Mouse (Mus musculus): ENCODE measurements around the gene Fbxo31. TPM values are rescaled to one million over a fixed set of nuclear protein-coding genes. Genes with fewer than 3 reads are reported as not detected.
"Not testable (repeated sequence)": the region's sequence is repeated elsewhere in the genome, so short reads cannot be mapped to it uniquely, and the experiment has no call there.

The Fbxo31 gene
- polyA plus RNA-seq, 1 experiment from 2014 or later = 32.4 TPM

- H3K27me3 ChIP-seq = no peaks in the 10 kb centered on the region
- no peak overlapping the region for H3K27ac ChIP-seq (replicated peaks)
- no peak overlapping the region for H3K9ac ChIP-seq (replicated peaks)
- no peak overlapping the region for H3K4me3 ChIP-seq
- H3K36me3 ChIP-seq = peaks cover 79% of the 10 kb centered on the region
- 92% methylated on average over 14 of the region's 14 CpGs for WGBS
- no peaks in the 10 kb centered on the region for H3K9me3 ChIP-seq
- H3K4me2 ChIP-seq (replicated peaks) = no peak overlapping the region
- H3K4me1 ChIP-seq = no peaks in the 10 kb centered on the region
- ATAC-seq (replicated peaks) = no peak
Measured at GRCm38 (mm10) chr8:121599842-121600241, 21.2 kb upstream of the Fbxo31 start.

DNA sequence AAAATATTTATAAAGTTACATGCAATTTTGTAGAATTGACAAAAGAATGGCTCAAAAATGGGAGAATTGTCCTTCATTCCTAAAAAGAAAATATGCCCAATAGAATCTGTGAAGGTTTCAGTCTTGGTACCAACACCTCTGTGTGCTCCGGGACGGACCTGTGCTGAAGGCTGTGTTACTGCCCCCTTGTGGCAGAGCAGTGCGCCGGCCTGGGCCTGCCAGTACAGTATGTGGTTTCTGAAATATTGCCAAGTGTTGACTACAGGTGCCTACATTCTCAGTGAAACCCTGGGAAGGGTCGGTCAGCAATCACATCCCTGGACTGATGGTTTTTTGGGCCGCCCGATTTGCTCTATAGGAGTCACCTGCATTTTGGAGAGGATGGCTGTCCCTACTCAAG is 20.3 kb upstream of the Fbxo31 start:
- H3K9me3 ChIP-seq = no peaks in the 10 kb centered on the region
- no peak overlapping the region for H3K4me2 ChIP-seq (replicated peaks)
- no peak overlapping the region for H3K27ac ChIP-seq (replicated peaks)
- WGBS = 36% methylated on average over 7 of the region's 7 CpGs
- no peak overlapping the region for H3K4me3 ChIP-seq
- no peak overlapping the region for H3K9ac ChIP-seq (replicated peaks)
- H3K36me3 ChIP-seq = peaks cover 77% of the 10 kb centered on the region
- H3K4me1 ChIP-seq = no peaks in the 10 kb centered on the region
- ATAC-seq (replicated peaks) = peak; percentile 64
- no peaks in the 10 kb centered on the region for H3K27me3 ChIP-seq

DNA sequence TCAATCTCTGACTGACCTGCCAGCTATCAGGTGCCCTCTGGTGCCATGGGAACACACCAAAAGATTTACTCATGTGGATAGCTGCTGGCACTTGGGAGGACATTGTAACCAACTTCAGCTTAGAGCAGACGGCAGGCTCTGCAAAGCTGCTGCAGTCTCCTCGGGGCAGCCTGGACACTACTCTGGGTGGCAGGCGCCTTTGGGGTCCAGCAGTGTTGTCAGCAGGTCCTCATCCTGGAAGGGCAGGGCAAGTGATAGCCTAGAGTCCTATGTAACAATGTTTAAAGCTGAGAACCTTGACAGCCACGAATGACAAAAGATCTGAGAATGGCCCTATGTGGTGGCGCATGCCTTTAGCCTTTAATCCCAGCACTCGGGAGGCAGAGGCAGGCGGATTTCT is 19.6 kb upstream of the Fbxo31 start:
- H3K4me1 ChIP-seq = no peaks in the 10 kb centered on the region
- no peaks in the 10 kb centered on the region for H3K9me3 ChIP-seq
- no peak for ATAC-seq (replicated peaks)
- no peaks in the 10 kb centered on the region for H3K27me3 ChIP-seq
- H3K9ac ChIP-seq (replicated peaks) = no peak overlapping the region
- peaks cover 78% of the 10 kb centered on the region for H3K36me3 ChIP-seq
- H3K4me3 ChIP-seq = no peak overlapping the region
- 92% methylated on average over 7 of the region's 7 CpGs for WGBS
- H3K27ac ChIP-seq (replicated peaks) = no peak overlapping the region
- no peak overlapping the region for H3K4me2 ChIP-seq (replicated peaks)

- H3K27me3 ChIP-seq; H3K9me3 ChIP-seq; H3K4me3 ChIP-seq; ATAC-seq (replicated peaks); H3K4me1 ChIP-seq; H3K9ac ChIP-seq (replicated peaks); H3K4me2 ChIP-seq (replicated peaks); H3K27ac ChIP-seq (replicated peaks): not testable (repeated sequence)
- peaks cover 72% of the 10 kb centered on the region for H3K36me3 ChIP-seq
- WGBS = 77% methylated on average over 2 of the region's 2 CpGs
Measured at GRCm38 (mm10) chr8:121597492-121597891, 18.9 kb upstream of the Fbxo31 start.

- Histone ChIP-seq H3K9me3 (no peaks in the 10 kb centered on the region), H3K27ac (replicated peaks) (no peak overlapping the region), H3K27me3 (no peaks in the 10 kb centered on the region), H3K9ac (replicated peaks) (no peak overlapping the region), H3K4me1 (peaks cover 27% of the 10 kb centered on the region), H3K36me3 (peaks cover 40% of the 10 kb centered on the region), H3K4me2 (replicated peaks) (no peak overlapping the region), H3K4me3 (no peak overlapping the region)
- WGBS = 81% methylated on average over 9 of the region's 9 CpGs
- no peak for ATAC-seq (replicated peaks)
Measured at GRCm38 (mm10) chr8:121593983-121594382, 15.4 kb upstream of the Fbxo31 start.

GRCm38 (mm10) chr8:121593293-121593692 is 14.7 kb upstream of the Fbxo31 start:
- Histone ChIP-seq H3K27me3 (no peaks in the 10 kb centered on the region), H3K9ac (replicated peaks) (no peak overlapping the region), H3K4me3 (no peak overlapping the region), H3K36me3 (peaks cover 39% of the 10 kb centered on the region), H3K4me2 (replicated peaks) (no peak overlapping the region), H3K4me1 (peaks cover 27% of the 10 kb centered on the region), H3K9me3 (no peaks in the 10 kb centered on the region), H3K27ac (replicated peaks) (no peak overlapping the region)
- WGBS = 95% methylated on average over 5 of the region's 5 CpGs
- no peak for ATAC-seq (replicated peaks)

DNA sequence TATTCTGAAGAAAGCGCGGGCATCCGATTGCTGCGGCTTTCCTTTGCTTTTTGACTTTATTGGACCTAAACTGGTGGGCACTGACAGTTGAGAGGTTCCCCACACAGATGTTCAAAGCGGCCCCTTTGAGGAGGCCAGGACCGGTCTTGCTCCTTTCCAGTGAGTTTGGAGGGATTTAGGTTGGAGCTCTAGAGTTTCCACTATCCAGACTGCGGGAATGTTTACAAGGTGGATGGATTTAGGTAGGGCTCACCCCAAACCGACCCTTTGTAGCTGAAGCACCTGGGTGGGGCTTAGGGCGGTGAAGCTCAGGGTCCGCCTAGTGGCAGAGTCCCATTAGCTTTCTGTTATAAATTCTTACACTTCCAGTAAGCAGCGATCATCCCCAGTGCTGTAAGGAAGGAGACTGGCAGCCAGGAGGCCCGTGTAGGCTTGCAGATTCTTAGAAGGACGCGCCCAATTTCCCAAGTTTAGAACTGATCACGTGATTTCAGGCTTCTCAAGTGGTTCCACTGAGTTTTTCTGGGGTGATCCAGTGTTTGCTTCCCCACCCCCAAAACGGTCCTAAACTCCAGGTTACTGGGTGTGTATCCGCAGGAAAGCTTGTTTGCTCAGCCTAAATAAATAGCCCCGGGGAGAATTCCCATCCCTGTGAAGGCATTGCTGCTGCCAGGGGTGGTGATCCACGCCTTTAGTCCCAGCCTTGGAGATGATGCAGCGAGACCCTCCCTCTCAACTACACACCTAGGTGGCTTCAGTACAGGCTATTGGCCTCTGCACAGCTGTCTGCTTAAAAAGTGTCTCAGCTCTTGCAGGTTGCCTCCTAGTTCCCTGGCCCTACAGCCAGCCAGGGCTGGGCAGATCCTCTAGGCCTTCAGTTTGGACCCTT is 12.8 kb upstream of the Fbxo31 start:
- Histone ChIP-seq H3K27ac (replicated peaks) (peak overlapping the region; percentile 89), H3K36me3 (peaks cover 25% of the 10 kb centered on the region), H3K4me1 (peaks cover 27% of the 10 kb centered on the region), H3K4me3 (peak overlapping the region; percentile 89), H3K9ac (replicated peaks) (peak overlapping the region; percentile 86), H3K9me3 (no peaks in the 10 kb centered on the region), H3K27me3 (no peaks in the 10 kb centered on the region), H3K4me2 (replicated peaks) (peak overlapping the region; percentile 92)
- 18% methylated on average over 20 of the region's 20 CpGs for WGBS
- ATAC-seq (replicated peaks) = no peak

DNA sequence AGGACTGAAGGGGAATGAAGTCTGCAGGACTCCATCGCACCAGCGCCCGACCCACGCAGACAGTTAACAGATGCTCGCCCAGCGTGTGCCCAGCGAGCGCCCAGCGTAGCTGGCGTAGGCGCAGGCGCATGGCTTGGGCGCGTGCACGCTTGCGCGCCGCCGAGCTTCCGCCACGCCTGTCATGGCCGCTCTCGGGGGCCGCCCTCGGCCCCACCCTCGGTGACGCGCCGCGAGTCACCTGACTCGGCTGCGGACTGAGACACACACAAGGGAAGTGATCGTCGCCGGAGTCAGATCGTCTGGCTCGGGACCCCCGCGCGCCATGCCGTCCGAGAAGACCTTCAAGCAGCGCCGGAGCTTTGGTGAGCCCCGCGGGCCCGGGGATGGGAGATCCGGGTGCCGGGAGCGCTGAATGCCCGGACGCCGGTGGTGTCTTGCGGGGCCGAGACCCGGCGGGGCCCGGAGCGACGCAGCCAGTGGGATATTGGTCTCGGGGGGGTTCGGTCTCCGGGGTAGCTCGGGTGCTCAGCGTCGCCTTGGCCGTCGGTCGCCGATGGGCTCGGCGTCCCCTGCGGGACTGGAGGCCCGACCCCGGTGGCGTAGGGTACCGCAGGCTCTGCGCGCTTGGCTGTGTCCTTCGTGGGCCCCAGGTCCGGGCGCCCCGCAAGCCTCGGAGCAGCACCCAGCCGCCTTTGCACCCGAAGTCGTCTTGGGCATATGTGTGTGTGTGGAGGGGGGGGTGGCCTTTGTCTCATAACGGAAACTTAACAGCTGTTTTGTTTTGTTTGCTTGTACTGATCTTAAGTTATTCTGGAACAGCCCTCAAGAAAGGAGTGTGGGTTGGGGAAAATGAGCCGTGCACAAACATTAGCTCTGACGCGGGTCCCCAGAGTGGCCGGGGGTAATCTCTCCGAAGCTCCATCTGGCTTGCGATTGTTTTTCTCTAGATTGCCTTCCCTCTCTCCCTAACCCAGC is 11.9 kb upstream of the Fbxo31 start, which contains the start of gene Map1lc3b:
TSS of gene Map1lc3b (plus strand) at position 159 of the 975 bp plus-strand sequence.
- Histone ChIP-seq H3K27me3 (no peaks in the 10 kb centered on the region), H3K9me3 (no peaks in the 10 kb centered on the region), H3K4me3 (peak within 1 kb of the TSS; percentile 89), H3K4me2 (replicated peaks) (peak within 1 kb of the TSS; percentile 92), H3K36me3 (peaks cover 17% of the 10 kb centered on the region), H3K9ac (replicated peaks) (peak within 1 kb of the TSS; percentile 86), H3K4me1 (peaks cover 30% of the 10 kb centered on the region), H3K27ac (replicated peaks) (peak within 1 kb of the TSS; percentile 89)
- ATAC-seq (replicated peaks) = peak; percentile 88
- under 1% methylated on average over 94 of the region's 94 CpGs for WGBS

- Histone ChIP-seq H3K27ac (replicated peaks) (peak overlapping the region; percentile 89; the same call in 1 of the 2 replicates), H3K9ac (replicated peaks) (no peak overlapping the region), H3K27me3 (no peaks in the 10 kb centered on the region), H3K4me3 (no peak overlapping the region), H3K36me3 (peaks cover 7% of the 10 kb centered on the region), H3K4me2 (replicated peaks) (no peak overlapping the region), H3K4me1 (peaks cover 35% of the 10 kb centered on the region), H3K9me3 (no peaks in the 10 kb centered on the region)
- 52% methylated on average over 2 of the region's 2 CpGs for WGBS
- ATAC-seq (replicated peaks) = no peak
Measured at GRCm38 (mm10) chr8:121589205-121589726, 10.7 kb upstream of the Fbxo31 start.

GRCm38 (mm10) chr8:121588750-121589149 is 10.1 kb upstream of the Fbxo31 start:
- peaks cover 4% of the 10 kb centered on the region; the same call in 1 of the 2 replicates for H3K36me3 ChIP-seq
- no peak for ATAC-seq (replicated peaks)
- no peaks in the 10 kb centered on the region for H3K9me3 ChIP-seq
- H3K27me3 ChIP-seq = no peaks in the 10 kb centered on the region
- peaks cover 35% of the 10 kb centered on the region for H3K4me1 ChIP-seq
- no peak overlapping the region for H3K27ac ChIP-seq (replicated peaks)
- no peak overlapping the region for H3K4me3 ChIP-seq
- 90% methylated on average over 4 of the region's 4 CpGs for WGBS
- H3K4me2 ChIP-seq (replicated peaks) = no peak overlapping the region
- H3K9ac ChIP-seq (replicated peaks) = no peak overlapping the region

GRCm38 (mm10) chr8:121585159-121585825 is 6.7 kb upstream of the Fbxo31 start:
- peak; percentile 96 for ATAC-seq (replicated peaks)
- Histone ChIP-seq H3K4me2 (replicated peaks) (peak overlapping the region; percentile 68), H3K4me1 (peaks cover 13% of the 10 kb centered on the region), H3K9me3 (no peaks in the 10 kb centered on the region), H3K27ac (replicated peaks) (peak overlapping the region; percentile 65), H3K4me3 (peak overlapping the region; percentile 60), H3K27me3 (no peaks in the 10 kb centered on the region), H3K9ac (replicated peaks) (peak overlapping the region; percentile 66), H3K36me3 (no peaks in the 10 kb centered on the region)
- whole genome bisulfite sequencing = 1% methylated on average over 47 of the region's 47 CpGs

All from forebrain, embryonic 15.5 days (tissue).